ENCODE assay signal across 8 mouse cellular contexts in the genomic region with DNA sequence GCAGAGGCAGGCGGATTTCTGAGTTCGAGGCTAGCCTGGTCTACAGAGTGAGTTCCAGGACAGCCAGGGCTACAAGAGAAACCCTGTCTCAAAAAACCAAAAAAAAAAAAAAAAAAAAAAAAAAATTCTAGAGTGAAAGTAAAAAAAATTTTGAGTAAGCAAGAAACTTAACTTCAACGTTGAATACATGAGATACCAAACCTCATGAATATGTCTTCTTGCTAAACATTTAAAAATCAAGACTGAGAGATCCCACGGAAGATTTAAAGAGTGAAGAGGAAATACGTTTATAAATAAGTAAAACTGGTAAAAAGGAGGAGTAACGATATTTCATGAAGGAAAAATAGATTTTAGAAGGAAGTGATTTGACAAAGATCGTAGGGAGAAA. TPM values are rescaled to one million over a fixed set of nuclear protein-coding genes. Genes with fewer than 3 reads are reported as not detected.
A peak's percentile ranks its signal among the peaks of the same experiment; 100 is the strongest.
DNase-seq lines count a peak whose midpoint lies in the region; ATAC-seq and TF ChIP-seq lines count a peak whose summit lies in the region.

No protein-coding gene starts in this region.

- H3K27me3 ChIP-seq in kidney, adult 2 months (replicated peaks; ENCODE audit: control insufficient read depth, insufficient read depth, low read length) = no peaks in the 10 kb centered on the region
- H3K27me3 ChIP-seq in hindbrain, embryonic 14.5 days (ENCODE audit: control insufficient read depth, insufficient read depth, low read length) = no peaks in the 10 kb centered on the region
- no peaks in the 10 kb centered on the region for H3K27me3 ChIP-seq in midbrain, embryonic 12.5 days

- TF ChIP-seq CTCF in kidney, adult 2 months (conservative IDR thresholded peaks at IDR 0.05; ENCODE audit: insufficient read depth, insufficient read length, low read depth, low read length) = no peak
- TF ChIP-seq CTCF in cortical plate, adult 2 months (IDR thresholded peaks at IDR 0.05; ENCODE audit: extremely low read depth, insufficient read depth, low read length) = no peak

- peak overlapping the region; percentile 79 for H3K4me2 ChIP-seq in hindbrain, embryonic 14.5 days (replicated peaks)
- peak overlapping the region; percentile 62 for H3K4me2 ChIP-seq in midbrain, embryonic 12.5 days (replicated peaks)

- H3K9ac ChIP-seq in hindbrain, embryonic 14.5 days = no peak overlapping the region
- H3K9ac ChIP-seq in midbrain, embryonic 12.5 days (replicated peaks) = no peak overlapping the region

- WGBS in kidney, adult 2 months = 37% methylated on average over 7 of the region's 7 CpGs
- 49% methylated on average over 7 of the region's 7 CpGs for WGBS in hindbrain, embryonic 14.5 days
- WGBS in midbrain, embryonic 12.5 days = 57% methylated on average over 7 of the region's 7 CpGs

- no peak for TF ChIP-seq POLR2A in kidney, adult 2 months (IDR thresholded peaks at IDR 0.05; ENCODE audit: low read depth, low read length)
- no peak for TF ChIP-seq POLR2A in cortical plate, adult 2 months (IDR thresholded peaks at IDR 0.05; ENCODE audit: extremely low read depth, insufficient read depth, low read length)

- no peaks in the 10 kb centered on the region for H3K9me3 ChIP-seq in hindbrain, embryonic 14.5 days (ENCODE audit: control insufficient read depth, low read length)
- no peaks in the 10 kb centered on the region for H3K9me3 ChIP-seq in midbrain, embryonic 12.5 days

- DNase-seq in kidney, adult 2 months = no peak
- DNase-seq in kidney, adult 18-20 months = no peak
- no peak for DNase-seq in hindbrain, embryonic 14.5 days (ENCODE audit: low spot score)
- no peak for DNase-seq in right cerebral cortex, postnatal 14 days
- DNase-seq in layer of hippocampus, adult 11-12 months (ENCODE audit: low spot score) = no peak
- no peak for DNase-seq in frontal cortex, adult 2 months (ENCODE audit: extremely low spot score in 1 of 2, low spot score in 1 of 2)

- H3K4me1 ChIP-seq in kidney, adult 2 months (ENCODE audit: control insufficient read depth, insufficient read depth, low read length) = peaks cover 6% of the 10 kb centered on the region; the same call in 1 of the 2 replicates
- peaks cover 2% of the 10 kb centered on the region; the same call in 1 of the 2 replicates for H3K4me1 ChIP-seq in cortical plate, adult 2 months (ENCODE audit: control insufficient read depth, insufficient read depth, low read length)
- peaks cover 20% of the 10 kb centered on the region for H3K4me1 ChIP-seq in hindbrain, embryonic 14.5 days (replicated peaks; ENCODE audit: control insufficient read depth, insufficient read depth, low read length)
- H3K4me1 ChIP-seq in midbrain, embryonic 12.5 days = peaks cover 10% of the 10 kb centered on the region

- H3K4me3 ChIP-seq in kidney, adult 2 months (ENCODE audit: insufficient read depth, low read depth, low read length) = peak overlapping the region; percentile 37
- H3K4me3 ChIP-seq in cortical plate, adult 2 months (ENCODE audit: insufficient read depth, low read length) = peak overlapping the region; percentile 57
- peak overlapping the region; percentile 66 for H3K4me3 ChIP-seq in hindbrain, embryonic 14.5 days (replicated peaks; ENCODE audit: low read length)
- H3K4me3 ChIP-seq in midbrain, embryonic 12.5 days = peak overlapping the region; percentile 77

- H3K27ac ChIP-seq in kidney, adult 2 months (ENCODE audit: insufficient read depth, low read depth, low read length) = no peak overlapping the region
- no peak overlapping the region for H3K27ac ChIP-seq in cortical plate, adult 2 months (ENCODE audit: insufficient read depth, low read length)
- peak overlapping the region; percentile 92 for H3K27ac ChIP-seq in hindbrain, embryonic 14.5 days
- H3K27ac ChIP-seq in midbrain, embryonic 12.5 days (replicated peaks) = no peak overlapping the region

- no peak for ATAC-seq in hindbrain, embryonic 14.5 days (ENCODE audit: low FRiP score)
- no peak for ATAC-seq in midbrain, embryonic 12.5 days (ENCODE audit: low FRiP score, low read depth)

- no peaks in the 10 kb centered on the region for H3K36me3 ChIP-seq in kidney, adult 2 months (ENCODE audit: control insufficient read depth, insufficient read depth, low read length)
- no peaks in the 10 kb centered on the region for H3K36me3 ChIP-seq in hindbrain, embryonic 14.5 days (replicated peaks; ENCODE audit: control insufficient read depth, insufficient read depth)
- H3K36me3 ChIP-seq in midbrain, embryonic 12.5 days = no peaks in the 10 kb centered on the region

RNA-seq across cellular contexts. Expression of a gene that starts 0.5 kb away (rescaled TPM):
- polyA plus RNA-seq in kidney, adult 2 months (2012; rRNA removed) = 7.8 and 8.2 TPM in 2 replicates
- polyA plus RNA-seq in cortical plate, adult 2 months (2012; rRNA removed) = 18.9 and 20.7 TPM in 2 replicates
- polyA plus RNA-seq in hindbrain, embryonic 14.5 days (2014; fragmentation: Nextera tagmentation; extraction: Ambion mirVana) = 40.2 and 41.8 TPM in 2 replicates
- 38.3 and 39.7 TPM in 2 replicates for polyA plus RNA-seq in midbrain, embryonic 12.5 days (2016; fragmentation: Nextera tagmentation; extraction: Ambion mirVana)
- polyA plus RNA-seq in frontal cortex, adult 2 months (2012; rRNA removed) = 21.3 and 23.4 TPM in 2 replicates

RNA-seq across cellular contexts. Expression of a gene that starts 9.7 kb away (rescaled TPM):
- 4.0 and 7.2 TPM in 2 replicates for polyA plus RNA-seq in kidney, adult 2 months (2012; rRNA removed)
- polyA plus RNA-seq in cortical plate, adult 2 months (2012; rRNA removed) = 23.5 and 24.2 TPM in 2 replicates
- polyA plus RNA-seq in hindbrain, embryonic 14.5 days (2014; fragmentation: Nextera tagmentation; extraction: Ambion mirVana) = 80.4 and 93.8 TPM in 2 replicates
- polyA plus RNA-seq in midbrain, embryonic 12.5 days (2016; fragmentation: Nextera tagmentation; extraction: Ambion mirVana) = 169 and 186 TPM in 2 replicates
- polyA plus RNA-seq in frontal cortex, adult 2 months (2012; rRNA removed) = 27.6 and 29.5 TPM in 2 replicates
